Mouse (Mus musculus): ENCODE results near the gene Garnl3. TPM values are rescaled to one million over a fixed set of nuclear protein-coding genes. Genes with fewer than 3 reads are reported as not detected.

Gene Garnl3
- total and polyA plus RNA-seq, 3 experiments: 0.08 to 0.19 TPM; not detected in 1

- dilution Hi-C loops (cut with MboI; ENCODE audit: extremely low pct_ligation_motif_present, extremely low pct_unique_long_range_greater_than_20kb, low sequenced_read_pairs) (no loop called here), in situ Hi-C loops (cut with MboI; ENCODE audit: low pct_ligation_motif_present, low pct_unique_long_range_greater_than_20kb, low sequenced_read_pairs) (loop anchor here (25.0 kb wide), 1 partner anchor 372 kb away; the partner anchor contains the start of gene Ralgps1)
- Histone ChIP-seq H3K79me2 (replicated peaks; ENCODE audit: control insufficient read depth, extremely low read depth, insufficient read depth, poor library complexity, severe bottlenecking) (no peaks in the 10 kb centered on the region), H3K4me2 (ENCODE audit: insufficient read depth, low read depth, poor library complexity, severe bottlenecking) (no peak overlapping the region), H3K36me3 (replicated peaks in 1 of 2; ENCODE audit: control insufficient read depth in 1 of 2, insufficient read depth in 1 of 2, low read length in 1 of 2) (no peaks in the 10 kb centered on the region), H3K27ac (ENCODE audit: insufficient read depth, low read depth) (no peak overlapping the region), H3K9me3 (replicated peaks; ENCODE audit: low read length) (no peaks in the 10 kb centered on the region), H3K4me3 (replicated peaks in 1 of 3; ENCODE audit: low read depth in 2 of 3, low read length in 2 of 3, poor library complexity in 1 of 3) (no peak overlapping the region), H3K27me3 (replicated peaks) (peaks cover 68% of the 10 kb centered on the region), H3K4me1 (ENCODE audit: control insufficient read depth in 1 of 2, insufficient read depth in 2 of 2) (no peaks in the 10 kb centered on the region; a peak in 1 of 4 replicates), H3K9ac (ENCODE audit: insufficient read depth, low read depth) (no peak overlapping the region)
- TF ChIP-seq MYC (IDR thresholded peaks at IDR 0.05; ENCODE audit: low read depth, low read length) (no peak), RAD21 (IDR thresholded peaks at IDR 0.05; ENCODE audit: low read depth, low read length) (peak; percentile 47), SMC3 (IDR thresholded peaks at IDR 0.05; ENCODE audit: low read depth, low read length) (peak; percentile 47), CTCF (conservative IDR thresholded peaks at IDR 0.05 in 1 of 2, IDR thresholded peaks at IDR 0.05 in 1 of 2; ENCODE audit: low read depth in 2 of 2, low read length in 2 of 2) (peak; percentile 29 to 74; a peak in 3 of 4 replicates)
- peak; percentile 38 for DNase-seq (ENCODE audit: extremely low read depth)
Measured at GRCm38 (mm10) chr2:32990167-32990832, 141.2 kb downstream of the Garnl3 start.

GRCm38 (mm10) chr2:32989376-32989775, 142.1 kb downstream of the Garnl3 start:
- Histone ChIP-seq H3K36me3 (replicated peaks in 1 of 2; ENCODE audit: control insufficient read depth in 1 of 2, insufficient read depth in 1 of 2, low read length in 1 of 2) (no peaks in the 10 kb centered on the region), H3K79me2 (replicated peaks; ENCODE audit: control insufficient read depth, extremely low read depth, insufficient read depth, poor library complexity, severe bottlenecking) (no peaks in the 10 kb centered on the region), H3K9ac (ENCODE audit: insufficient read depth, low read depth) (no peak overlapping the region), H3K27me3 (replicated peaks) (peaks cover 66% of the 10 kb centered on the region), H3K27ac (ENCODE audit: insufficient read depth, low read depth) (no peak overlapping the region), H3K4me2 (ENCODE audit: insufficient read depth, low read depth, poor library complexity, severe bottlenecking) (no peak overlapping the region), H3K4me1 (ENCODE audit: control insufficient read depth in 1 of 2, insufficient read depth in 2 of 2) (peaks cover 0 to 4% of the 10 kb centered on the region in 2 experiments; a peak in 2 of 4 replicates), H3K9me3 (replicated peaks; ENCODE audit: low read length) (no peaks in the 10 kb centered on the region), H3K4me3 (replicated peaks in 1 of 3; ENCODE audit: low read depth in 2 of 3, low read length in 2 of 3, poor library complexity in 1 of 3) (no peak overlapping the region)
- DNase-seq (ENCODE audit: extremely low read depth): no peak
- TF ChIP-seq IRF4 (IDR thresholded peaks at IDR 0.05; ENCODE audit: low read depth, low read length) (no peak), MAX (IDR thresholded peaks at IDR 0.05; ENCODE audit: low read length) (no peak), USF1 (IDR thresholded peaks at IDR 0.05; ENCODE audit: low read depth, low read length) (no peak), CHD2 (IDR thresholded peaks at IDR 0.05; ENCODE audit: low read length) (no peak), ZNF384 (IDR thresholded peaks at IDR 0.05; ENCODE audit: low read depth, low read length) (no peak), NRF1 (IDR thresholded peaks at IDR 0.05; ENCODE audit: low read depth, low read length) (no peak), POLR2AphosphoS2 (IDR thresholded peaks at IDR 0.05; ENCODE audit: low read depth, low read length) (no peak)
- dilution Hi-C loops (cut with MboI; ENCODE audit: extremely low pct_ligation_motif_present, extremely low pct_unique_long_range_greater_than_20kb, low sequenced_read_pairs) (no loop called here), in situ Hi-C loops (cut with MboI; ENCODE audit: low pct_ligation_motif_present, low pct_unique_long_range_greater_than_20kb, low sequenced_read_pairs) (loop anchor here (25.0 kb wide), 1 partner anchor 373 kb away; the partner anchor contains the start of gene Ralgps1)

- TF ChIP-seq CHD2 (IDR thresholded peaks at IDR 0.05; ENCODE audit: low read length) (no peak), MAFK (IDR thresholded peaks at IDR 0.05; ENCODE audit: insufficient replicate concordance, low read length) (no peak), USF2 (conservative IDR thresholded peaks at IDR 0.05; ENCODE audit: low read depth, low read length) (no peak), POLR2AphosphoS2 (IDR thresholded peaks at IDR 0.05; ENCODE audit: low read depth, low read length) (no peak), TCF12 (IDR thresholded peaks at IDR 0.05; ENCODE audit: low read depth, low read length) (no peak), POLR2A (IDR thresholded peaks at IDR 0.05; ENCODE audit: low read depth, low read length) (no peak)
- no peaks in the 10 kb centered on the region for H3K9me3 ChIP-seq (replicated peaks; ENCODE audit: low read length)
- no peak overlapping the region for H3K4me2 ChIP-seq (ENCODE audit: insufficient read depth, low read depth, poor library complexity, severe bottlenecking)
- H3K4me1 ChIP-seq (ENCODE audit: control insufficient read depth in 1 of 2, insufficient read depth in 2 of 2): peaks cover 9 to 13% of the 10 kb centered on the region in 2 experiments
- no peaks in the 10 kb centered on the region for H3K36me3 ChIP-seq (replicated peaks in 1 of 2; ENCODE audit: control insufficient read depth in 1 of 2, insufficient read depth in 1 of 2, low read length in 1 of 2)
- H3K79me2 ChIP-seq (replicated peaks; ENCODE audit: control insufficient read depth, extremely low read depth, insufficient read depth, poor library complexity, severe bottlenecking): no peaks in the 10 kb centered on the region
- dilution Hi-C loops (cut with MboI; ENCODE audit: extremely low pct_ligation_motif_present, extremely low pct_unique_long_range_greater_than_20kb, low sequenced_read_pairs): no loop called here
- in situ Hi-C loops (cut with MboI; ENCODE audit: low pct_ligation_motif_present, low pct_unique_long_range_greater_than_20kb, low sequenced_read_pairs): loop anchor here (25.0 kb wide), 1 partner anchor 376 kb away; the partner anchor contains the start of gene Ralgps1
- peaks cover 71% of the 10 kb centered on the region for H3K27me3 ChIP-seq (replicated peaks)
- DNase-seq (ENCODE audit: extremely low read depth): no peak
- H3K27ac ChIP-seq (ENCODE audit: insufficient read depth, low read depth): no peak overlapping the region
- no peak overlapping the region for H3K4me3 ChIP-seq (replicated peaks in 1 of 3; ENCODE audit: low read depth in 2 of 3, low read length in 2 of 3, poor library complexity in 1 of 3)
- H3K9ac ChIP-seq (ENCODE audit: insufficient read depth, low read depth): no peak overlapping the region
Measured at GRCm38 (mm10) chr2:32985844-32986243, 145.6 kb downstream of the Garnl3 start.

All from CH12.LX (cell line).